Mouse (Mus musculus): ENCODE data around the gene Hint3. TPM values are rescaled to one million over a fixed set of nuclear protein-coding genes. Genes with fewer than 3 reads are reported as not detected.
"Not testable (repeated sequence)": the region's sequence is repeated elsewhere in the genome, so short reads cannot be mapped to it uniquely, and the experiment has no call there.

Hint3 gene
- polyA plus RNA-seq (2015; fragmentation: Nextera tagmentation; extraction: Ambion mirVana) = 19.6 and 20.2 TPM in 2 replicates

- H3K9ac ChIP-seq (ENCODE audit: low read depth, low read length) = no peak within 1 kb of the TSS
- H3K27ac ChIP-seq (ENCODE audit: low read length) = no peak within 1 kb of the TSS
- 86% methylated on average over 3 of the region's 3 CpGs for WGBS
- ATAC-seq = no peak
- no peaks in the 10 kb centered on the region for H3K36me3 ChIP-seq (ENCODE audit: control insufficient read depth, insufficient read depth, low read length)
- H3K4me2 ChIP-seq (ENCODE audit: low read length) = no peak within 1 kb of the TSS
- no peaks in the 10 kb centered on the region for H3K27me3 ChIP-seq (ENCODE audit: control insufficient read depth, insufficient read depth, low read depth, low read length)
- H3K4me3 ChIP-seq (ENCODE audit: low read depth, low read length) = no peak within 1 kb of the TSS
- no peaks in the 10 kb centered on the region for H3K9me3 ChIP-seq (replicated peaks; ENCODE audit: control insufficient read depth, low read length, poor library complexity, severe bottlenecking)
- no peaks in the 10 kb centered on the region for H3K4me1 ChIP-seq (ENCODE audit: control insufficient read depth, insufficient read depth, low read length)
These were observed at the start of gene Hint3 for GRCm38 (mm10) chr10:30629513-30629912. Gene Hint3 (minus strand): TSS chr10:30629632.

GRCm38 (mm10) chr10:30678051-30678450 lies 48.6 kb upstream of the Hint3 start:
- Histone ChIP-seq H3K27me3 (ENCODE audit: control insufficient read depth, insufficient read depth, low read depth, low read length) (no peaks in the 10 kb centered on the region), H3K9me3 (replicated peaks; ENCODE audit: control insufficient read depth, low read length, poor library complexity, severe bottlenecking) (no peaks in the 10 kb centered on the region), H3K4me2 (ENCODE audit: low read length) (no peak overlapping the region), H3K9ac (ENCODE audit: low read depth, low read length) (no peak overlapping the region), H3K4me3 (ENCODE audit: low read depth, low read length) (no peak overlapping the region), H3K4me1 (ENCODE audit: control insufficient read depth, insufficient read depth, low read length) (no peaks in the 10 kb centered on the region), H3K27ac (ENCODE audit: low read length) (no peak overlapping the region), H3K36me3 (ENCODE audit: control insufficient read depth, insufficient read depth, low read length) (no peaks in the 10 kb centered on the region)
- no peak for ATAC-seq
- 80% methylated on average over 2 of the region's 2 CpGs for WGBS

- peaks cover 4% of the 10 kb centered on the region; the same call in 1 of the 2 replicates for H3K36me3 ChIP-seq (ENCODE audit: control insufficient read depth, insufficient read depth, low read length)
- H3K4me3 ChIP-seq (ENCODE audit: low read depth, low read length) = no peak overlapping the region
- no peak for ATAC-seq
- H3K4me1 ChIP-seq (ENCODE audit: control insufficient read depth, insufficient read depth, low read length) = no peaks in the 10 kb centered on the region
- no peak overlapping the region for H3K9ac ChIP-seq (ENCODE audit: low read depth, low read length)
- H3K4me2 ChIP-seq (ENCODE audit: low read length) = no peak overlapping the region
- no peaks in the 10 kb centered on the region for H3K27me3 ChIP-seq (ENCODE audit: control insufficient read depth, insufficient read depth, low read depth, low read length)
- H3K27ac ChIP-seq (ENCODE audit: low read length) = no peak overlapping the region
- WGBS = 98% methylated on average over 3 of the region's 3 CpGs
- no peaks in the 10 kb centered on the region for H3K9me3 ChIP-seq (replicated peaks; ENCODE audit: control insufficient read depth, low read length, poor library complexity, severe bottlenecking)
These were observed 45.4 kb upstream of the Hint3 start for GRCm38 (mm10) chr10:30674825-30675224.

GRCm38 (mm10) chr10:30666580-30666979 lies 37.1 kb upstream of the Hint3 start:
- H3K4me2 ChIP-seq (ENCODE audit: low read length) = no peak overlapping the region

GRCm38 (mm10) chr10:30660564-30661328 lies 31.3 kb upstream of the Hint3 start:
- 95% methylated on average over 6 of the region's 6 CpGs for WGBS

More at GRCm38 (mm10) chr10:30666580-30666979, 37.1 kb upstream of the Hint3 start:
- Histone ChIP-seq H3K27me3 (ENCODE audit: control insufficient read depth, insufficient read depth, low read depth, low read length) (no peaks in the 10 kb centered on the region), H3K9me3 (replicated peaks; ENCODE audit: control insufficient read depth, low read length, poor library complexity, severe bottlenecking) (no peaks in the 10 kb centered on the region), H3K4me1 (ENCODE audit: control insufficient read depth, insufficient read depth, low read length) (no peaks in the 10 kb centered on the region), H3K27ac (ENCODE audit: low read length) (no peak overlapping the region), H3K9ac (ENCODE audit: low read depth, low read length) (no peak overlapping the region), H3K36me3 (ENCODE audit: control insufficient read depth, insufficient read depth, low read length) (peaks cover 11% of the 10 kb centered on the region; the same call in 1 of the 2 replicates), H3K4me3 (ENCODE audit: low read depth, low read length) (no peak overlapping the region)
- no peak for ATAC-seq
- WGBS = 91% methylated on average over 2 of the region's 2 CpGs

GRCm38 (mm10) chr10:30655655-30656054 lies 26.2 kb upstream of the Hint3 start:
- no peaks in the 10 kb centered on the region for H3K27me3 ChIP-seq (ENCODE audit: control insufficient read depth, insufficient read depth, low read depth, low read length)
- H3K36me3 ChIP-seq (ENCODE audit: control insufficient read depth, insufficient read depth, low read length) = peaks cover 21% of the 10 kb centered on the region
- no peak overlapping the region for H3K27ac ChIP-seq (ENCODE audit: low read length)
- H3K9me3 ChIP-seq (replicated peaks; ENCODE audit: control insufficient read depth, low read length, poor library complexity, severe bottlenecking) = no peaks in the 10 kb centered on the region
- H3K9ac ChIP-seq (ENCODE audit: low read depth, low read length) = no peak overlapping the region
- H3K4me2 ChIP-seq (ENCODE audit: low read length) = no peak overlapping the region
- WGBS = 21% methylated on average over 5 of the region's 5 CpGs
- no peak for ATAC-seq
- H3K4me3 ChIP-seq (ENCODE audit: low read depth, low read length) = no peak overlapping the region
- H3K4me1 ChIP-seq (ENCODE audit: control insufficient read depth, insufficient read depth, low read length) = no peaks in the 10 kb centered on the region

More at GRCm38 (mm10) chr10:30660564-30661328, 31.3 kb upstream of the Hint3 start:
- no peaks in the 10 kb centered on the region for H3K4me1 ChIP-seq (ENCODE audit: control insufficient read depth, insufficient read depth, low read length)
- peaks cover 18% of the 10 kb centered on the region for H3K36me3 ChIP-seq (ENCODE audit: control insufficient read depth, insufficient read depth, low read length)
- no peak overlapping the region for H3K27ac ChIP-seq (ENCODE audit: low read length)
- no peaks in the 10 kb centered on the region for H3K27me3 ChIP-seq (ENCODE audit: control insufficient read depth, insufficient read depth, low read depth, low read length)
- no peak overlapping the region for H3K4me2 ChIP-seq (ENCODE audit: low read length)
- H3K9me3 ChIP-seq (replicated peaks; ENCODE audit: control insufficient read depth, low read length, poor library complexity, severe bottlenecking) = no peaks in the 10 kb centered on the region
- no peak overlapping the region for H3K9ac ChIP-seq (ENCODE audit: low read depth, low read length)
- ATAC-seq = no peak
- no peak overlapping the region for H3K4me3 ChIP-seq (ENCODE audit: low read depth, low read length)

- Histone ChIP-seq H3K4me2 (ENCODE audit: low read length) (no peak overlapping the region), H3K27me3 (ENCODE audit: control insufficient read depth, insufficient read depth, low read depth, low read length) (no peaks in the 10 kb centered on the region), H3K4me3 (ENCODE audit: low read depth, low read length) (no peak overlapping the region), H3K9me3 (replicated peaks; ENCODE audit: control insufficient read depth, low read length, poor library complexity, severe bottlenecking) (no peaks in the 10 kb centered on the region), H3K9ac (ENCODE audit: low read depth, low read length) (no peak overlapping the region), H3K4me1 (ENCODE audit: control insufficient read depth, insufficient read depth, low read length) (no peaks in the 10 kb centered on the region), H3K36me3 (ENCODE audit: control insufficient read depth, insufficient read depth, low read length) (peaks cover 10% of the 10 kb centered on the region; the same call in 1 of the 2 replicates), H3K27ac (ENCODE audit: low read length) (no peak overlapping the region)
- ATAC-seq = no peak
- 67% methylated on average over 2 of the region's 2 CpGs for whole genome bisulfite sequencing
These were observed 18.2 kb upstream of the Hint3 start for GRCm38 (mm10) chr10:30647681-30648080.

- Histone ChIP-seq H3K4me3 (ENCODE audit: low read depth, low read length) (no peak overlapping the region), H3K9ac (ENCODE audit: low read depth, low read length) (no peak overlapping the region), H3K4me1 (ENCODE audit: control insufficient read depth, insufficient read depth, low read length) (no peaks in the 10 kb centered on the region), H3K4me2 (ENCODE audit: low read length) (no peak overlapping the region), H3K36me3 (ENCODE audit: control insufficient read depth, insufficient read depth, low read length) (no peaks in the 10 kb centered on the region), H3K9me3 (replicated peaks; ENCODE audit: control insufficient read depth, low read length, poor library complexity, severe bottlenecking) (no peaks in the 10 kb centered on the region), H3K27me3 (ENCODE audit: control insufficient read depth, insufficient read depth, low read depth, low read length) (no peaks in the 10 kb centered on the region), H3K27ac (ENCODE audit: low read length) (no peak overlapping the region)
- ATAC-seq = no peak
- WGBS = 80% methylated on average over 3 of the region's 3 CpGs
These were observed 8.8 kb upstream of the Hint3 start for GRCm38 (mm10) chr10:30638216-30638615.

- not testable (repeated sequence) for H3K9ac ChIP-seq (ENCODE audit: low read depth, low read length); ATAC-seq; H3K36me3 ChIP-seq (ENCODE audit: control insufficient read depth, insufficient read depth, low read length); H3K27ac ChIP-seq (ENCODE audit: low read length); H3K4me3 ChIP-seq (ENCODE audit: low read depth, low read length); H3K9me3 ChIP-seq (replicated peaks; ENCODE audit: control insufficient read depth, low read length, poor library complexity, severe bottlenecking); H3K27me3 ChIP-seq (ENCODE audit: control insufficient read depth, insufficient read depth, low read depth, low read length); H3K4me2 ChIP-seq (ENCODE audit: low read length); H3K4me1 ChIP-seq (ENCODE audit: control insufficient read depth, insufficient read depth, low read length)
- WGBS = 96% methylated on average over 1 of the region's 1 CpGs
These were observed 7.2 kb upstream of the Hint3 start for GRCm38 (mm10) chr10:30636474-30637154.

All from midbrain, embryonic 16.5 days (tissue).